Mouse (Mus musculus) spleen, adult 2 months (tissue): Measurements from ENCODE around the gene Dennd4a. TPM values are rescaled to one million over a fixed set of nuclear protein-coding genes. Genes with fewer than 3 reads are reported as not detected.

Experiments
- DNase-seq, 2 experiments: peaks; one replicate each; pipeline versions ENCODE4 v3.0.0 to v3.0.0-alpha.2; 2012 to 2021; ENCODE audit warnings: low spot score in 2 of 2, low read depth in 1 of 2
- H3K27ac ChIP-seq: fragments of 200-500 bp; 2 replicates; pipeline ENCODE4 v1.5.1; 2012; ENCODE audit warnings: low read length, inconsistent platforms; ENCODE audit not compliant: insufficient read depth
- H3K27me3 ChIP-seq: fragments of 200-500 bp; 2 replicates; pipeline ENCODE4 v1.6.1; 2012; ENCODE audit warnings: mild to moderate bottlenecking, moderate library complexity, low read length, inconsistent platforms; ENCODE audit not compliant: control insufficient read depth, insufficient read depth
- H3K36me3 ChIP-seq: fragments of 200-500 bp; 2 replicates; pipeline ENCODE4 v1.6.1; 2012; ENCODE audit warnings: mild to moderate bottlenecking, low read length, inconsistent platforms; ENCODE audit not compliant: control insufficient read depth, insufficient read depth
- H3K4me1 ChIP-seq: fragments of 200-500 bp; 2 replicates; pipeline ENCODE4 v1.6.1; 2011; ENCODE audit warnings: inconsistent platforms; ENCODE audit not compliant: control insufficient read depth, insufficient read depth, insufficient read length
- H3K4me3 ChIP-seq: fragments of 200-500 bp; 2 replicates; pipeline ENCODE4 v1.5.1; 2011; ENCODE audit warnings: mild to moderate bottlenecking, inconsistent platforms; ENCODE audit not compliant: insufficient read depth, insufficient read length; ENCODE audit errors: extremely low read depth
- CTCF ChIP-seq: fragments of 200-500 bp; IDR thresholded peaks from 2 replicates; pipeline ENCODE4 v1.5.1; 2011; ENCODE audit warnings: mild to moderate bottlenecking, inconsistent platforms; ENCODE audit not compliant: insufficient read depth, insufficient read length, insufficient replicate concordance; ENCODE audit errors: extremely low read depth
- POLR2A ChIP-seq: fragments of 200-500 bp; IDR thresholded peaks from 2 replicates; pipeline ENCODE4 v1.6.1; 2011; ENCODE audit warnings: low read depth, low read length, inconsistent platforms
- WGBS: fragments of 180-500 bp; shearing (Covaris S2); methylation state at CpG from one replicate; pipeline ENCODE4 v1.1.7; 2018; 5-methylcytosine and 5-hydroxymethylcytosine counted together
- polyA plus RNA-seq: library from polyadenylated mRNA; depleted of rRNA; stranded (reverse); fragments of >200 nt; gene quantifications from 2 replicates; pipeline ENCODE4 v1.2.3, GENCODE M21; 2012; rRNA removed

The Dennd4a gene
- polyA plus RNA-seq, 1 experiment, result 25.9 TPM

- WGBS, result 55% methylated on average over 5 of the region's 5 CpGs
- Histone ChIP-seq H3K4me1 (no peaks in the 10 kb centered on the region), H3K27me3 (0 out of 2 replicates have a peak, but pooled peaks cover 3% of the 10 kb centered on the region), H3K27ac (no peak overlapping the region), H3K36me3 (no peaks in the 10 kb centered on the region), H3K4me3 (no peak overlapping the region)
- TF ChIP-seq POLR2A (no peak), CTCF (no peak)
- DNase-seq, result no peak
Observed at GRCm38 (mm10) chr9:64952055-64952454, 140.9 kb downstream of the Dennd4a start.

GRCm38 (mm10) chr9:64953190-64953589 is 142.1 kb downstream of the Dennd4a start:
- Histone ChIP-seq H3K27ac (no peak overlapping the region), H3K36me3 (no peaks in the 10 kb centered on the region), H3K4me1 (no peaks in the 10 kb centered on the region), H3K4me3 (no peak overlapping the region), H3K27me3 (0 out of 2 replicates have a peak, but pooled peaks cover 3% of the 10 kb centered on the region)
- no peak for DNase-seq
- TF ChIP-seq POLR2A, result no peak
- TF ChIP-seq CTCF, result no peak
- 76% methylated on average over 7 of the region's 7 CpGs for WGBS

- TF ChIP-seq POLR2A, result no peak
- no peak for TF ChIP-seq CTCF
- 0 out of 2 replicates have a peak, but pooled peaks cover 3% of the 10 kb centered on the region for H3K27me3 ChIP-seq
- no peak overlapping the region for H3K27ac ChIP-seq
- no peak overlapping the region for H3K4me3 ChIP-seq
- peak in 1 of 2 experiments; percentile 21 for DNase-seq
- 8% methylated on average over 12 of the region's 12 CpGs for WGBS
- H3K4me1 ChIP-seq, result no peaks in the 10 kb centered on the region
- no peaks in the 10 kb centered on the region for H3K36me3 ChIP-seq
Observed at GRCm38 (mm10) chr9:64956337-64956736, 145.2 kb downstream of the Dennd4a start.

- no peak for TF ChIP-seq POLR2A
- no peak for TF ChIP-seq CTCF
- Histone ChIP-seq H3K36me3 (no peaks in the 10 kb centered on the region), H3K4me3 (no peak overlapping the region), H3K27me3 (0 out of 2 replicates have a peak, but pooled peaks cover 3% of the 10 kb centered on the region), H3K4me1 (no peaks in the 10 kb centered on the region), H3K27ac (no peak overlapping the region)
- DNase-seq, result no peak
- 91% methylated on average over 3 of the region's 3 CpGs for WGBS
Observed at GRCm38 (mm10) chr9:64957276-64957675, 146.1 kb downstream of the Dennd4a start.

GRCm38 (mm10) chr9:64960117-64960977 is 149.2 kb downstream of the Dennd4a start, which contains the start of gene Ints14:
Gene Ints14 (plus strand): TSS chr9:64960905.
- H3K36me3 ChIP-seq, result peaks cover 7% of the 10 kb centered on the region
- TF ChIP-seq CTCF (peak; percentile 84), POLR2A (peak; percentile 52; the same call in 1 of the 2 replicates)
- peak; percentile 93 for DNase-seq
- H3K4me1 ChIP-seq, result no peaks in the 10 kb centered on the region
- peak within 1 kb of the TSS; percentile 81 for H3K27ac ChIP-seq
- WGBS, result 12% methylated on average over 29 of the region's 29 CpGs
- no peaks in the 10 kb centered on the region for H3K27me3 ChIP-seq
- H3K4me3 ChIP-seq, result peak within 1 kb of the TSS; percentile 78

GRCm38 (mm10) chr9:64960978-64961320 is 149.8 kb downstream of the Dennd4a start:
- Histone ChIP-seq H3K4me1 (no peaks in the 10 kb centered on the region), H3K27ac (peak overlapping the region; percentile 81), H3K27me3 (no peaks in the 10 kb centered on the region), H3K4me3 (peak overlapping the region; percentile 78), H3K36me3 (peaks cover 10% of the 10 kb centered on the region)
- TF ChIP-seq CTCF, result no peak
- no peak for TF ChIP-seq POLR2A
- DNase-seq, result no peak
- WGBS, result 0% methylated on average over 16 of the region's 17 CpGs

Other genes starting within 250 kb of the Dennd4a start
- 33.1 and 38.4 TPM in 2 replicates for gene Rab11a, start 73.6 kb upstream of the Dennd4a start, polyA plus RNA-seq
- gene Slc24a1, start 140.3 kb downstream of the Dennd4a start, polyA plus RNA-seq, result not detected in 2 replicates
- 9.2 and 9.6 TPM in 2 replicates for gene Ints14, start 149.6 kb downstream of the Dennd4a start, polyA plus RNA-seq
- gene Hacd3, start 210.4 kb downstream of the Dennd4a start, polyA plus RNA-seq, result 12.4 and 14.4 TPM in 2 replicates
- gene Dpp8, start 221.1 kb downstream of the Dennd4a start, polyA plus RNA-seq, result 32.6 and 39.7 TPM in 2 replicates